Mouse (Mus musculus) heart, adult 2 months (tissue): ENCODE data around the gene 1700123O20Rik.

Experiments
- CTCF ChIP-seq: fragments of 200-600 bp; IDR thresholded peaks from 2 replicates; pipeline ENCODE4 v1.8.1; 2022; ENCODE audit warnings: antibody characterized with exemption, mild to moderate bottlenecking, moderate library complexity
- EP300 ChIP-seq: fragments of 200-500 bp; IDR thresholded peaks from 2 replicates; pipeline ENCODE4 v1.6.1; 2011; ENCODE audit warnings: low read depth, low read length, control low read depth; ENCODE audit not compliant: insufficient read depth
- POLR2A ChIP-seq: fragments of 200-500 bp; IDR thresholded peaks from 2 replicates; pipeline ENCODE4 v1.6.1; 2011; ENCODE audit warnings: mild to moderate bottlenecking, low read depth, low read length, control low read depth; ENCODE audit not compliant: insufficient read depth

DNA sequence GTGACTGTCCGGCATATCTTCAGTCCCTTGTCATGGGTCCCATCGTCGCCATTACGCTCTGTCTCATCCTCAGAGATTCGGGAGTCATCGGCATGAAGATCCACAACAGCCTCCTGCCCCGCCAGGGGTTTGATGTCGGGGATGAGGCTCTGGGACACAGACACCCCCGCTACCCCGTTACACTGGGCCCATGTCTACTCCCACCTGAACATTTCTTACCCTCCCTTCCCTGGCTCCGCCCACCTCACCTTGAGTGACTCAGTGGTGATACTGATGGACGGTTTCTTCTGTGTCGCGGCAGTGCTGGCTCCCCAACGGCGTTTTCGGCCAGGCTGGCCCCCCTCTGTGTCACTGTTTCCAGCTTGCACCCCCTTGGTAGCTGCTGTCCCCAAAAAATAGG lies 39.6 kb upstream of the 1700123O20Rik start:
- TF ChIP-seq CTCF = no peak
- TF ChIP-seq POLR2A = no peak
- no peak for TF ChIP-seq EP300
